Mouse (Mus musculus): ENCODE measurements at regions not wholly inside any gene's neighbourhood (a gene's known extent, or its start where the extent isn't known, plus 50 kb on each side); places are given as distances from the start of the nearest gene placed in this dataset.

DNA sequence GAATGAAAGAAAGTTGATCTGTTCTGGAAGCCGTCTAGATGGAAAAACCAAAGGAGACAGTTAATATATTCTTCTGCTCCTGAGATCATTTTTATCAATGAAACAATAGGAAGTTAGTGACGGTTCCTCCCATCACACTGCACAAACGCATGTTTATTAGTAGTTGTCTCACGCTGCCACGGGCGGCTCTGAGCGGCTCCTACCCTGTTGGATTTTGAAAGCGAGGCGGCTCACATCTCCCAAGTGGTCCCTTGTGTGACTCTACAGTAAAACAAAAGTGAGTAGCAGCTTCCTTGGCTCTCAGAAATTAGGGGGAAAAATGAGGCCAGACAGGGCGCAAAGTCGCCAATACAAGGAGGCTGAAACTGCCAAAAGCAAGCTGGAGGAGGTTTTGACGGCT is 106.8 kb upstream of the A230072I06Rik start:
- no peak overlapping the region for H3ac ChIP-seq (ENCODE audit: control insufficient read depth, insufficient read length)
- H3K4me2 ChIP-seq (ENCODE audit: low read depth) = no peak overlapping the region
- H3K27me3 ChIP-seq (ENCODE audit: control insufficient read depth, insufficient read depth, insufficient read length) = peaks cover 8% of the 10 kb centered on the region
- no peaks in the 10 kb centered on the region for H3K36me3 ChIP-seq (ENCODE audit: control insufficient read depth, insufficient read depth)
- H3K4me3 ChIP-seq = no peak overlapping the region
- no peaks in the 10 kb centered on the region for H3K79me2 ChIP-seq (ENCODE audit: control insufficient read depth, insufficient read depth)
- TF ChIP-seq USF1 (IDR thresholded peaks at IDR 0.05; ENCODE audit: low read depth) = no peak
- TF ChIP-seq REST (IDR thresholded peaks at IDR 0.05; ENCODE audit: insufficient read depth, insufficient read length) = no peak
- no peak for TF ChIP-seq MYOD1 (IDR thresholded peaks at IDR 0.05; ENCODE audit: control insufficient read depth in 1 of 3, insufficient read length in 2 of 3, low read depth in 2 of 3)
- no peak for TF ChIP-seq E2F4 (IDR thresholded peaks at IDR 0.05; ENCODE audit: insufficient read depth)
- TF ChIP-seq TCF12 (IDR thresholded peaks at IDR 0.05; ENCODE audit: insufficient read depth, poor library complexity, severe bottlenecking) = no peak
- no peak for TF ChIP-seq MAX (IDR thresholded peaks at IDR 0.05; ENCODE audit: low read depth)
- TF ChIP-seq TCF3 (IDR thresholded peaks at IDR 0.05; ENCODE audit: insufficient read length, low read depth) = no peak
- no peak for TF ChIP-seq CEBPB (IDR thresholded peaks at IDR 0.05; ENCODE audit: insufficient read depth, poor library complexity, severe bottlenecking)
- TF ChIP-seq POLR2A (IDR thresholded peaks at IDR 0.05; ENCODE audit: insufficient read length, low read depth) = no peak
- TF ChIP-seq SRF (IDR thresholded peaks at IDR 0.05; ENCODE audit: control insufficient read depth, insufficient read length, low read depth) = no peak
- TF ChIP-seq MYOG (IDR thresholded peaks at IDR 0.05; ENCODE audit: control insufficient read depth in 1 of 3, insufficient read depth in 1 of 3, insufficient read length in 2 of 3, low read depth in 2 of 3) = no peak
- TF ChIP-seq POLR2AphosphoS2 (IDR thresholded peaks at IDR 0.05; ENCODE audit: insufficient read length, low read depth) = no peak

GRCm38 (mm10) chr8:12175496-12175895 is 103.1 kb upstream of the A230072I06Rik start:
- no peak overlapping the region for H3ac ChIP-seq (ENCODE audit: control insufficient read depth, insufficient read length)
- no peak overlapping the region for H3K4me3 ChIP-seq
- H3K79me2 ChIP-seq (ENCODE audit: control insufficient read depth, insufficient read depth) = no peaks in the 10 kb centered on the region
- H3K4me2 ChIP-seq (ENCODE audit: low read depth) = no peak overlapping the region
- H3K36me3 ChIP-seq (ENCODE audit: control insufficient read depth, insufficient read depth) = no peaks in the 10 kb centered on the region
- peaks cover 4% of the 10 kb centered on the region for H3K27me3 ChIP-seq (ENCODE audit: control insufficient read depth, insufficient read depth, insufficient read length)
- TF ChIP-seq SRF (IDR thresholded peaks at IDR 0.05; ENCODE audit: control insufficient read depth, insufficient read length, low read depth) (no peak), POLR2A (IDR thresholded peaks at IDR 0.05; ENCODE audit: insufficient read length, low read depth) (no peak), REST (IDR thresholded peaks at IDR 0.05; ENCODE audit: insufficient read depth, insufficient read length) (no peak), MYOG (IDR thresholded peaks at IDR 0.05; ENCODE audit: control insufficient read depth in 1 of 3, insufficient read depth in 1 of 3, insufficient read length in 2 of 3, low read depth in 2 of 3) (no peak), MYOD1 (IDR thresholded peaks at IDR 0.05; ENCODE audit: control insufficient read depth in 1 of 3, insufficient read length in 2 of 3, low read depth in 2 of 3) (no peak), CEBPB (IDR thresholded peaks at IDR 0.05; ENCODE audit: insufficient read depth, poor library complexity, severe bottlenecking) (no peak), MAX (IDR thresholded peaks at IDR 0.05; ENCODE audit: low read depth) (no peak), TCF12 (IDR thresholded peaks at IDR 0.05; ENCODE audit: insufficient read depth, poor library complexity, severe bottlenecking) (no peak), TCF3 (IDR thresholded peaks at IDR 0.05; ENCODE audit: insufficient read length, low read depth) (no peak), USF1 (IDR thresholded peaks at IDR 0.05; ENCODE audit: low read depth) (no peak), E2F4 (IDR thresholded peaks at IDR 0.05; ENCODE audit: insufficient read depth) (no peak)

DNA sequence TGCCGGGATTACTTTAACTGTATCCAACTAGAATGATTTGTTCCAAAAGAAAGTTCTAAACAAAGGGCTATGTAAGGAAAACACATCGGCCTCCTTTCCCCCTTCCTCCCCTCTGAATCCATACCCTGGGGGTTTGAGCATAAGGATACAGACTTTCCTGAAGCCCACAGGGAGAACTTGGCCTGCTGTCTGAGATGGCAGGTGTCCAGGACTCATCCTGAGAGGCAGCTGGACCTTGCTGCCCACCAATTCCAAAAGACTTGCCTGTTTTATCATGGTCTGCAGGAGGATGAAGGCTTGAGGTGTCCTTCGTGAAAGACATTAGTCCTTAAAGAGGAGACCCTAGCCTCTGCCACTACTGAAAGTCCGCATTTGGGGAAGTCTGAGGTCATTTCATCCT is 94.0 kb upstream of the A230072I06Rik start:
- no peak for TF ChIP-seq MYOG (IDR thresholded peaks at IDR 0.05; ENCODE audit: control insufficient read depth in 1 of 3, insufficient read depth in 1 of 3, insufficient read length in 2 of 3, low read depth in 2 of 3)
- no peak for TF ChIP-seq MYOD1 (IDR thresholded peaks at IDR 0.05; ENCODE audit: control insufficient read depth in 1 of 3, insufficient read length in 2 of 3, low read depth in 2 of 3)
- TF ChIP-seq POLR2AphosphoS2 (IDR thresholded peaks at IDR 0.05; ENCODE audit: insufficient read length, low read depth) = no peak
- no peak for TF ChIP-seq REST (IDR thresholded peaks at IDR 0.05; ENCODE audit: insufficient read depth, insufficient read length)
- TF ChIP-seq POLR2A (IDR thresholded peaks at IDR 0.05; ENCODE audit: insufficient read length, low read depth) = no peak
- TF ChIP-seq E2F4 (IDR thresholded peaks at IDR 0.05; ENCODE audit: insufficient read depth) = no peak
- TF ChIP-seq TCF12 (IDR thresholded peaks at IDR 0.05; ENCODE audit: insufficient read depth, poor library complexity, severe bottlenecking) = no peak
- no peak for TF ChIP-seq USF1 (IDR thresholded peaks at IDR 0.05; ENCODE audit: low read depth)
- TF ChIP-seq MAX (IDR thresholded peaks at IDR 0.05; ENCODE audit: low read depth) = no peak
- no peak for TF ChIP-seq TCF3 (IDR thresholded peaks at IDR 0.05; ENCODE audit: insufficient read length, low read depth)
- TF ChIP-seq CEBPB (IDR thresholded peaks at IDR 0.05; ENCODE audit: insufficient read depth, poor library complexity, severe bottlenecking) = no peak
- no peak for TF ChIP-seq SRF (IDR thresholded peaks at IDR 0.05; ENCODE audit: control insufficient read depth, insufficient read length, low read depth)
- no peak overlapping the region for H3ac ChIP-seq (ENCODE audit: control insufficient read depth, insufficient read length)
- H3K4me2 ChIP-seq (ENCODE audit: low read depth) = no peak overlapping the region
- no peak overlapping the region for H3K4me3 ChIP-seq
- H3K36me3 ChIP-seq (ENCODE audit: control insufficient read depth, insufficient read depth) = no peaks in the 10 kb centered on the region
- no peaks in the 10 kb centered on the region for H3K79me2 ChIP-seq (ENCODE audit: control insufficient read depth, insufficient read depth)
- no peaks in the 10 kb centered on the region for H3K27me3 ChIP-seq (ENCODE audit: control insufficient read depth, insufficient read depth, insufficient read length)

DNA sequence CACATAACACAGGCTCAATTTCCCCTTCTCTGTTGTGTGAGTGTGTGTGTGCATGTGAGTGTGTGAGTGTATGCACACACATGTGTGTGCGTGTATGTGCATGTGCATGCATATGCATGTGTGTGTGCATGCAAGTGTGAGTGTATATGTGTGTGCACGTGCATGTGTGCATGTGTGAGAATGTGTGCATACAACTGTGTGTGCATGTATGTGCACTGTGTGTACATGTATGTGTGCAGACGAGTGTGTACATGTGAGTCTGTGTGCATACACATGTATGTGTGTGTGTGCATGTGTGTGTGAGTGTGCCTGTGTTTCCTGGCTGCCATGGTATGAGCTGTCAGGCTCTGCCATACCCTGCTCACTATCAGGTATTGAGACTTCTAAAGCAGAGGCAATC is 91.3 kb upstream of the A230072I06Rik start:
- Histone ChIP-seq H3K27me3 (ENCODE audit: control insufficient read depth, insufficient read depth, insufficient read length) (no peaks in the 10 kb centered on the region), H3ac (ENCODE audit: control insufficient read depth, insufficient read length) (no peak overlapping the region), H3K4me3 (no peak overlapping the region), H3K79me2 (ENCODE audit: control insufficient read depth, insufficient read depth) (no peaks in the 10 kb centered on the region), H3K4me2 (ENCODE audit: low read depth) (no peak overlapping the region), H3K36me3 (ENCODE audit: control insufficient read depth, insufficient read depth) (no peaks in the 10 kb centered on the region)
- TF ChIP-seq SRF (IDR thresholded peaks at IDR 0.05; ENCODE audit: control insufficient read depth, insufficient read length, low read depth) = no peak
- no peak for TF ChIP-seq TCF12 (IDR thresholded peaks at IDR 0.05; ENCODE audit: insufficient read depth, poor library complexity, severe bottlenecking)
- TF ChIP-seq MYOG (IDR thresholded peaks at IDR 0.05; ENCODE audit: control insufficient read depth in 1 of 3, insufficient read depth in 1 of 3, insufficient read length in 2 of 3, low read depth in 2 of 3) = no peak
- no peak for TF ChIP-seq USF1 (IDR thresholded peaks at IDR 0.05; ENCODE audit: low read depth)
- no peak for TF ChIP-seq REST (IDR thresholded peaks at IDR 0.05; ENCODE audit: insufficient read depth, insufficient read length)

GRCm38 (mm10) chr8:12188451-12188850 is 90.2 kb upstream of the A230072I06Rik start:
- no peak overlapping the region for H3K4me2 ChIP-seq (ENCODE audit: low read depth)
- H3K79me2 ChIP-seq (ENCODE audit: control insufficient read depth, insufficient read depth) = no peaks in the 10 kb centered on the region
- TF ChIP-seq MYOD1 (IDR thresholded peaks at IDR 0.05; ENCODE audit: control insufficient read depth in 1 of 3, insufficient read length in 2 of 3, low read depth in 2 of 3) (no peak), REST (IDR thresholded peaks at IDR 0.05; ENCODE audit: insufficient read depth, insufficient read length) (no peak), USF1 (IDR thresholded peaks at IDR 0.05; ENCODE audit: low read depth) (no peak), CEBPB (IDR thresholded peaks at IDR 0.05; ENCODE audit: insufficient read depth, poor library complexity, severe bottlenecking) (no peak), TCF12 (IDR thresholded peaks at IDR 0.05; ENCODE audit: insufficient read depth, poor library complexity, severe bottlenecking) (no peak), TCF3 (IDR thresholded peaks at IDR 0.05; ENCODE audit: insufficient read length, low read depth) (no peak), E2F4 (IDR thresholded peaks at IDR 0.05; ENCODE audit: insufficient read depth) (no peak), MAX (IDR thresholded peaks at IDR 0.05; ENCODE audit: low read depth) (no peak), POLR2AphosphoS2 (IDR thresholded peaks at IDR 0.05; ENCODE audit: insufficient read length, low read depth) (no peak), MYOG (IDR thresholded peaks at IDR 0.05; ENCODE audit: control insufficient read depth in 1 of 3, insufficient read depth in 1 of 3, insufficient read length in 2 of 3, low read depth in 2 of 3) (no peak), SRF (IDR thresholded peaks at IDR 0.05; ENCODE audit: control insufficient read depth, insufficient read length, low read depth) (no peak), POLR2A (IDR thresholded peaks at IDR 0.05; ENCODE audit: insufficient read length, low read depth) (no peak)
- H3K36me3 ChIP-seq (ENCODE audit: control insufficient read depth, insufficient read depth) = no peaks in the 10 kb centered on the region
- no peak overlapping the region for H3ac ChIP-seq (ENCODE audit: control insufficient read depth, insufficient read length)
- H3K27me3 ChIP-seq (ENCODE audit: control insufficient read depth, insufficient read depth, insufficient read length) = no peaks in the 10 kb centered on the region
- no peak overlapping the region for H3K4me3 ChIP-seq
